Mouse (Mus musculus): ENCODE measurements around the gene Fasn.

GRCm38 (mm10) chr11:120851582-120851981 is 27.2 kb upstream of the Fasn start:
- no peak for TF ChIP-seq CTCF (IDR thresholded peaks at IDR 0.05; ENCODE audit: control insufficient read depth, insufficient read depth, low read length)
- no peak for TF ChIP-seq POLR2A (IDR thresholded peaks at IDR 0.05; ENCODE audit: borderline replicate concordance, control insufficient read depth, low read depth, low read length)

All from bone marrow, adult 2 months (tissue).